Mouse (Mus musculus) limb, embryonic 10.5 days (tissue): Measurements from ENCODE around the gene Cisd3. TPM values are rescaled to one million over a fixed set of nuclear protein-coding genes. Genes with fewer than 3 reads are reported as not detected.

Experiments used
- DNase-seq: peaks from one replicate; pipeline ENCODE4 v3.0.0-alpha.2; 2017; ENCODE audit warnings: low spot score
- H3K27ac ChIP-seq: fragments of 300-500 bp; sonication (generic); 2 replicates; pipeline ENCODE4 v1.5.1; 2016; ENCODE audit warnings: mild to moderate bottlenecking
- H3K27me3 ChIP-seq: fragments of 300-500 bp; sonication (generic); 2 replicates; pipeline ENCODE4 v1.6.1; 2016; ENCODE audit warnings: low read depth, mild to moderate bottlenecking; ENCODE audit not compliant: poor library complexity, severe bottlenecking
- H3K36me3 ChIP-seq: fragments of 300-500 bp; sonication (generic); 2 replicates; pipeline ENCODE4 v1.6.1; 2016; ENCODE audit warnings: mild to moderate bottlenecking, moderate library complexity
- H3K4me1 ChIP-seq: fragments of 300-500 bp; sonication (generic); 2 replicates; pipeline ENCODE4 v1.6.1; 2016
- H3K4me3 ChIP-seq: fragments of 300-500 bp; sonication (generic); 2 replicates; pipeline ENCODE4 v1.5.1; 2016; ENCODE audit warnings: mild to moderate bottlenecking, moderate library complexity
- H3K9me3 ChIP-seq: fragments of 300-500 bp; sonication (generic); replicated peaks from 2 replicates; pipeline ENCODE4 v1.6.1; 2016; ENCODE audit warnings: mild to moderate bottlenecking
- WGBS: fragments of 180-500 bp; shearing (Covaris S2); methylation state at CpG from one replicate; pipeline ENCODE4 v1.1.7; 2016; 5-methylcytosine and 5-hydroxymethylcytosine counted together
- polyA plus RNA-seq: library from polyadenylated mRNA; unstranded; fragments of >200 nt; fragmentation: Nextera tagmentation; extraction: Ambion mirVana; gene quantifications from 2 replicates; pipeline ENCODE4 v1.2.1, GENCODE M21; 2016

The Cisd3 gene
- polyA plus RNA-seq, 1 experiment from 2014 or later: 9.4 TPM

GRCm38 (mm10) chr11:97658751-97659266 lies 26.8 kb upstream of the Cisd3 start:
- H3K27ac ChIP-seq: no peak overlapping the region
- H3K36me3 ChIP-seq: peaks cover 1% of the 10 kb centered on the region; the same call in 1 of the 2 replicates
- H3K27me3 ChIP-seq: peaks cover 15% of the 10 kb centered on the region
- 54% methylated on average over 11 of the region's 11 CpGs for WGBS
- peaks cover 52% of the 10 kb centered on the region for H3K4me1 ChIP-seq
- peak overlapping the region; percentile 73 for H3K4me3 ChIP-seq
- no peak for DNase-seq
- no peaks in the 10 kb centered on the region for H3K9me3 ChIP-seq

- DNase-seq: no peak
- Histone ChIP-seq H3K4me1 (peaks cover 59% of the 10 kb centered on the region), H3K27me3 (peaks cover 15% of the 10 kb centered on the region), H3K27ac (peak overlapping the region; percentile 90), H3K9me3 (no peaks in the 10 kb centered on the region), H3K36me3 (no peaks in the 10 kb centered on the region), H3K4me3 (peak overlapping the region; percentile 73)
- 9% methylated on average over 13 of the region's 13 CpGs for WGBS
Measured at GRCm38 (mm10) chr11:97659267-97659989, 26.2 kb upstream of the Cisd3 start.

DNA sequence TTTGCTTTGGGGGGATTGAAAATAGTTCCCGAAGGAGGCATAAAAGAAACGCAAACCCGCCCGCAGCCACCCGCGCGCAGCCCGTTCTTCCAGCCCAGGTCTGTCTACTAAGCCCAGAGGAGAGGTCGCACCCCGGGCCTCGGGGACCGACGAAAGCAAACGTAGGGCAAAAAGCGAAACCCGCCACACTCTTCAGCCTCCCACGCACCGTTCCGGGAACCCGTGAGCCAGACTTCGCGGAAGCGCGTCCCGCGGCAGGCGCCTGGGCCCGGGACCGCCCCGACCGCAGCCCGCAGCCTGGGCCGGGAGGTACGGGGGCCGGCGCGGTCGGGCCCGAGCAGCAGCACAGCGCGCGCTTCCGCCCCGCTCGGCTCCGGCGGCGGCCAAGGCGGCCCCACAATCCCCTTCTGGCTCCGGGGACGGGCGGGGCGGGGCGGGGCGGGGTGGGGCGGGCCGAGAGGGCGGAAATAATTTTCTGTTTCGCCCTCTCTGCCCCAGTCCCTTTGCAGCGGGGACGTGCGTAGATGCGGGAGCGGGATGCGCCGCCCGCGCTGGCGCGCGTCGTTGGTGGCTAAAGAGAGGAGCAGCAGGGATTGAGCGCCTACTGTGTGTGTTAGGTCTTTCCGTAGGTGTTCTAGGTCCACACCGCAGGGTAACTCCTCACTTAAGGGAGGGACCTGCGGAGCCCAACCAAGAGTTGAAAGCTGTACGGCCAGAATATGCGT lies 25.5 kb upstream of the Cisd3 start:
- peaks cover 15% of the 10 kb centered on the region for H3K27me3 ChIP-seq
- no peaks in the 10 kb centered on the region for H3K9me3 ChIP-seq
- DNase-seq: peak; percentile 88
- H3K36me3 ChIP-seq: peaks cover 5% of the 10 kb centered on the region
- peaks cover 66% of the 10 kb centered on the region for H3K4me1 ChIP-seq
- under 1% methylated on average over 78 of the region's 78 CpGs for WGBS
- H3K4me3 ChIP-seq: peak overlapping the region; percentile 73
- H3K27ac ChIP-seq: peak overlapping the region; percentile 90

GRCm38 (mm10) chr11:97660734-97661647 lies 24.6 kb upstream of the Cisd3 start:
- H3K36me3 ChIP-seq: peaks cover 13% of the 10 kb centered on the region
- H3K27me3 ChIP-seq: peaks cover 15% of the 10 kb centered on the region
- H3K27ac ChIP-seq: peak overlapping the region; percentile 90; the same call in 1 of the 2 replicates
- H3K9me3 ChIP-seq: no peaks in the 10 kb centered on the region
- peak; percentile 52 for DNase-seq
- peak overlapping the region; percentile 73 for H3K4me3 ChIP-seq
- H3K4me1 ChIP-seq: peaks cover 73% of the 10 kb centered on the region
- 2% methylated on average over 27 of the region's 27 CpGs for WGBS

DNA sequence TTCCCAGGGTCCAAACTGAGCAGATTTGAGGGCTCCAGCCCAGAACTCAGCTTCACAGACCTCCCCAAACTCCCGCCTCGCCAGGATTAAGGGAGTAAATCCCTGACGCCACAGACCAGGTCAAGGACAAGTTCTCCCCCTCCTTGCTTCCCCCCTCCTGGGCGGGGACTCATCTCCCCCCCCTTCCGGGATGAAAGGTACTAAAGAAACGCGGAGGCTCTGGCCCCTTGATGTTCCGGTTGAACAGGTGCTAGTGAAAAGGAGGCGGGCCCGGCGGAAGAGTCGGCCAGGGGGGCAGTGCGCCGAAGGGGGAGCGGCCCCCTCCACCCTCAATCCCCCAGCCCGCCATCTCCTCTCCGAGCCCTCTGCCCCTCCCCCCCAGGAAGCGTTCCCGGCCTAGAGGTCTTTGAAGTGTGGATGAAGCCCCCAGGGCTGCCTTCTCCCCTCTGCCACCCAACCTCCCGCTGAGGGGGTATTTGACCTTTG lies 23.9 kb upstream of the Cisd3 start:
- Histone ChIP-seq H3K4me3 (peak overlapping the region; percentile 73), H3K9me3 (no peaks in the 10 kb centered on the region), H3K27ac (peak overlapping the region; percentile 97), H3K36me3 (peaks cover 20% of the 10 kb centered on the region), H3K27me3 (peaks cover 15% of the 10 kb centered on the region), H3K4me1 (peaks cover 70% of the 10 kb centered on the region)
- WGBS: 0% methylated on average over 19 of the region's 20 CpGs
- peak; percentile 81 for DNase-seq

DNA sequence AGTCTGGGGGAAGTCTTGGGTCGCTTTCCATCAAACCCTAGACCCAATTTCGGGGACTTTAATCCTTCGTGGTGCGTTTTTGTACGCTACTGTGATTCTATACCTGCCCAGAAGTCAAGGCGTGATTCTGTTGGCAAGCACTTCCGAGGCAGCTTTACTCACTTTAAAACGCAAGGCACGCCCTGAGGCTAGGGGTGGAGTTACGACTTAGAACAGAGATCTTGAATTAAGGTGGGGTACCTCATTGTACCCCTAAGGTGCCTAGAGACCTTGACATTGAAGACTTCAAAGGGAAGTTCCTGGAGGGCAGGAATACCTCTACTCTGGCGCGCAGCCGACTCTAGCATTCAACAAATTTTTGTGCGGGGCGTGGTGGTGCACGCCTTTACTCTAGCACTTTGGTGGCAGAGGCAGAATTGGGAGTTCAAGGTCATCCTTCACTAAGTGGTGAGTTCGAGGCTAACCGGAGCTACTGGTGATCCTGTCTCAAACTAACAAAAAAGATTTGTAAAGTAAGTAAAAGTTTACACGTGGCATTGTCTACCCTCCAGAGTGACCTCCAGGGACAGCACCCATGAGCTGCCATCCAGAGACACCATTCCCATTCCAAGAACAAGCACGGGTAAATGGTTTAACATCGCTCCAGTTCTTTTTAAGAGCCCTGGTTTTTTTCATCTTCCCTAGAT lies 23.3 kb upstream of the Cisd3 start:
- Histone ChIP-seq H3K27ac (peak overlapping the region; percentile 97), H3K36me3 (peaks cover 27% of the 10 kb centered on the region), H3K27me3 (peaks cover 15% of the 10 kb centered on the region), H3K9me3 (no peaks in the 10 kb centered on the region), H3K4me1 (peaks cover 69% of the 10 kb centered on the region), H3K4me3 (peak overlapping the region; percentile 73)
- WGBS: under 1% methylated on average over 21 of the region's 21 CpGs
- peak; percentile 52 for DNase-seq

GRCm38 (mm10) chr11:97662893-97663527 lies 22.6 kb upstream of the Cisd3 start, which contains the start of gene Mllt6:
Mllt6 (plus strand) TSS chr11:97663414.
- Histone ChIP-seq H3K27me3 (peaks cover 15% of the 10 kb centered on the region), H3K36me3 (peaks cover 33% of the 10 kb centered on the region), H3K4me3 (peak within 1 kb of the TSS; percentile 73), H3K27ac (peak within 1 kb of the TSS; percentile 97), H3K4me1 (peaks cover 66% of the 10 kb centered on the region), H3K9me3 (no peaks in the 10 kb centered on the region)
- 4% methylated on average over 56 of the region's 76 CpGs for WGBS
- peak; percentile 81 for DNase-seq

DNA sequence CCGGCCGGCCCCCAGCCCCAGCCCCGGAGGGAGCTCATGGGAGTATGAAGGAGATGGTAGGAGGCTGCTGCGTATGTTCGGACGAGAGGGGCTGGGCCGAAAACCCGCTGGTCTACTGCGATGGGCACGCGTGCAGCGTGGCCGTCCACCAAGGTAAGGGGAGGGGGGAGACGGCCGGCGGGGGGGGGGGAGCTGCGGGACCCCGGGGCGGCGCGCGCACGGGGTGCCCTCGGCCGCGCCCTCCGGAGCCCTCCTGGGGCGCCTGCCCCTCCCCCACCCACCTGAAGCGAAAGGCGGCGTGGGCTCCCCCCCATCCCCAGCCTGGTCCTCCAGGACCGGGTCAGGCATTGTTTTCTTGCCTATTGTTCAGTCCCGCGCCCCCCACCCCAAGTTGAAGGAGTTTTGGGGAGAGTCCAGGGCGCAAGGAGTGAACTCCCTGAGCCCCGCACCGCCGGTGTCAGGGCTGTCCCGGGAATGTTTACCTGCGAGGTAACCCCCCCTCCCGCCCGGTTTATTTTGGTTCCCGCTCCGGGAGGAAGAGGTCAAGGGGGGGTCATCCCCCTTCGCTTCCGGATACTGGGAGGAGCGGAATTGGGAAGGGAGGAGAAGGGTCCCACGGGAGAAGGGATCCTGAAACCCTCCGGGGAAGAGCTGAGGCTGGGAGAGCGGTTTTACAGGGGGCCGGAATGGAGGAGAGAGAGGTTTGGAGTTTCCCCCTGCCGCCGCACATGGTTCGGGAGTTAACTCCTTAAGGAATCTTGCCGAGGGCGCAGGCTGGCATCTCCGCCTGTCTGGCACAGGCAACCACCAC lies 21.9 kb upstream of the Cisd3 start:
- WGBS: under 1% methylated on average over 37 of the region's 57 CpGs
- Histone ChIP-seq H3K4me1 (peaks cover 73% of the 10 kb centered on the region), H3K27ac (peak overlapping the region; percentile 97), H3K9me3 (no peaks in the 10 kb centered on the region), H3K4me3 (peak overlapping the region; percentile 73), H3K27me3 (peaks cover 15% of the 10 kb centered on the region), H3K36me3 (peaks cover 40% of the 10 kb centered on the region)
- peak; percentile 75 for DNase-seq

DNA sequence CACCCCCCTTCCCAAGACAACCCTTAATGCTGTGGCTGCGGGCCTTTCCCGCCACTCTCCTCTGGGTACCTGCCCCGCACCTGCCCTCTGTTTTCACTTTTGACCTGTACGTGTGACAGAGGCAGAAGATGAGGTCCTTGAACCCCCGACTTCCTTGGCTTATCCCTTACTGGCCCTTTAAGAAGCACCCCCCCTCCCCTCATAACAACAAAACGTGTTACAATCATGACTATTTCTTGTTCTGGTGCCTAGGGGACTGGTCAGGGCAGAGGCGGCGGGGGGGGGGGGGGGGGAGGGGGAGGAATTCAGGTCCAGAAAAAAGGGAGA lies 21.3 kb upstream of the Cisd3 start:
- DNase-seq: no peak
- peak overlapping the region; percentile 73 for H3K4me3 ChIP-seq
- H3K9me3 ChIP-seq: no peaks in the 10 kb centered on the region
- WGBS: 0% methylated on average over 7 of the region's 8 CpGs
- H3K4me1 ChIP-seq: peaks cover 73% of the 10 kb centered on the region
- H3K27ac ChIP-seq: peak overlapping the region; percentile 97
- peaks cover 46% of the 10 kb centered on the region for H3K36me3 ChIP-seq
- peaks cover 16% of the 10 kb centered on the region for H3K27me3 ChIP-seq

DNA sequence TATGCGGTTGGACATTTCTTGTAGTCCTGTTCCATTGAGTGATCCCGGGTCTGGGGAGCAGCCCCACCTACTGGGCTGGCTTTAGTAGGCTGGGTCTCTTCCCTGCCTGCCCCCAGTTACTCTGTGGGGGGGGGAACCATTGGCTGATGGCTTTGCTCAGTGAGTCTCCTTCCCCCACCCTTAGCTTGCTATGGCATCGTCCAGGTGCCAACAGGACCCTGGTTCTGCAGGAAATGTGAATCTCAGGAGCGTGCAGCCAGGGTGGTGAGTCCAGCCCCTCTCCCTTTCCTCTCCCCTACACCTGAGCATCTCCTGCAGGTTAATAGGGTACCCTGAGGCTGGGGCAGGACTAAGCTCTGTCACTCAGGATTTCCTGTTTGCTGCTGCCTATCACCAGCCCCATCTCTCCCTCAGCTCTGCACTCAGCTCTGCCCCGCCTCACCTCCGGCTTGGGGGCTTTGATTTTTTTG lies 20.8 kb upstream of the Cisd3 start:
- Histone ChIP-seq H3K27me3 (peaks cover 18% of the 10 kb centered on the region), H3K27ac (peak overlapping the region; percentile 97; the same call in 1 of the 2 replicates), H3K4me1 (peaks cover 73% of the 10 kb centered on the region), H3K4me3 (peak overlapping the region; percentile 73), H3K9me3 (no peaks in the 10 kb centered on the region), H3K36me3 (peaks cover 51% of the 10 kb centered on the region)
- 38% methylated on average over 6 of the region's 6 CpGs for WGBS
- peak; percentile 46 for DNase-seq

- H3K4me3 ChIP-seq: peak overlapping the region; percentile 73
- WGBS: 93% methylated on average over 13 of the region's 13 CpGs
- peaks cover 18% of the 10 kb centered on the region for H3K27me3 ChIP-seq
- peaks cover 57% of the 10 kb centered on the region for H3K36me3 ChIP-seq
- H3K27ac ChIP-seq: no peak overlapping the region
- H3K9me3 ChIP-seq: no peaks in the 10 kb centered on the region
- peaks cover 73% of the 10 kb centered on the region for H3K4me1 ChIP-seq
- DNase-seq: no peak
Measured at GRCm38 (mm10) chr11:97665431-97665830, 20.2 kb upstream of the Cisd3 start.
